Mouse (Mus musculus) urinary bladder, postnatal 36 days (tissue): ENCODE results near the gene Shroom3.

Experiments used
- DNase-seq, 2 experiments: peaks; one replicate each; pipeline ENCODE4 v3.0.0; 2022; ENCODE audit warnings: low spot score in 2 of 2, mixed read lengths in 1 of 2

Gene Shroom3

DNA sequence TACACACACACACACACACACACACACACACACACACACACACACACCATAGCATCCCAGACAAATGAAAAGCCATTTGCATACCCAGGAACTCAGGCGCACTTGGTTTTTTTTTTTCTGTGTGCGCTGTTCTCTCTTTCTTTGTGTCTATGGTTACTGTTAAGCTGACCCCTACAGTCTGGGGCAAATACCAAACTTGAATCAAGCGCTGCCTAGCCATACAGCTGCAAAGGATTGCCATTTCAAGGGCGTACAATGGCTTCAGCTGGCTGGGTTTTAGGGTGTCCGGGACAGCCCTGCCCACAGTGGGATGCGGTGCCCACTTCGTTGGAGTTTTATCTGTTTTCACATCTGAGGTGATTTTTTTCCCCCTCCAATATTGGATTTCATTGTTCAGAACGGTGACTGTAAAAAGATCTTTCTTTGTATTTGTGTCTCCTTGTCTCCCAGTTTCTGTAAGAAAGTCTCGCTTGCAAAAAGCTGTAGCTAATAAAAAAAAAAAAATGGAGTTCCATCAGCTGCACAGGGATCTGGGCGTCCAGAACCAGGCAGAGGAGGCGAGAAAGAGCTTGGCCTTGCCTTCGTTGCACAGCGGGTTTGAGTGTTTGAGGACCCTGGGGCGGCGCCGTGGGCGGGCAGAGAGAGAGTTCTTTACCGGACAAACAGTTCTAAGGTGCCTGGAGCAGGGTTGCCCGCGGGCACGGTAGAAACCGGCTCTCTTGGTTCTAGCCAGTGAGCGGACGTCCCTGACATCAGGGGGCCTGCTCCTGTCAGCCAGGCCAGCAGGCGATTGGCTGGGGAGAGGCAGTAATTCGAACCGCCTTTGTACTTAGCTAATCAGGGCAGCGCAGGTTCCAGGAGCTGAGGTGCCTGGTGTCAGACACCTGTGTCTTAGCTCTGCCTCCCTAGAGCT lies 125.5 kb downstream of the Shroom3 start:
- peak; percentile 59 to 76 for DNase-seq

DNA sequence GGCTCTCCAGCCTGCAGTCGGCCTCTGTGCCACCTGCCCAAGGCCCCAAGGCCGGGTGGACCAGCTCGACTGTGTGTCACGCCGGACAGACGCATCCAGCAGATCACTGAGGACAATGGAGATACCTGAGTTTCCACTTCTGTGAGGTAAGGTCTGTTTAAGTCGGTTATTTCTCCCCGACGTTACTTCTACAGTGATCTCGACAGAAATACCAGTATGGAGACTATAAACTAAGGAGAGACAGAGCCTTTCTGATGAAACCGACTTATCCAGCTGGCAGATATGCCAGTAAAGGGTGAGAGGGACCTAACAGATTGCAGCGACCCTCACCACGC lies 126.1 kb downstream of the Shroom3 start:
- no peak for DNase-seq

DNA sequence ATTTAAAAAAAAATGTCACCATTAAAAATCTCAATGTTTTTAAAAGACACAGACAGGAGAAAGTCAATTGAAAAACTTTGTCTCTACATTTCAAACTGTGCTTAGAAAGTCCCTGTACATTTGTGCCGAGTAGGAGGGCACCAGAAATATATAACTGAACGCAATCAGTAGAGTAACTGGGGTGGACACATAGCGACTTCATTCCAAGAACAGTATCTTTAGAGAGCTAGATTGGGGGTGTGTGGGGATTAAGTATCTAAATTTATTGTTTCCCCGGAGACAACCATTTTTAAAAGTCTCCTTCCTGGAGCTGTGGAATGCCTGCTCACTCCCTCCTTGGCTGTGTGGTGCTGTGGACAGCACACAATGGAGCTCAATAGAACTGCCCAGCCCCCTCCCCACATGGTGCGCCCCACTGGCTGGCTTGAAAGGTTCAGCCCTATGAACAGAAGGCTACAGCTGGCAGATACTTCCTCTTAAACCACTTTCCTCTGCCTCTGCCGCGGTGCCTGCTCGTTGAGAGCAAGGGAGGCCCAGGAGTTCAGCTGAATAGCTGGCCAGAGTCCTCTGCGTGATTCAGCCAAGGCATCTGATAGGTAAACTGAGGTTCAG lies 127.8 kb downstream of the Shroom3 start:
- DNase-seq = no peak

DNA sequence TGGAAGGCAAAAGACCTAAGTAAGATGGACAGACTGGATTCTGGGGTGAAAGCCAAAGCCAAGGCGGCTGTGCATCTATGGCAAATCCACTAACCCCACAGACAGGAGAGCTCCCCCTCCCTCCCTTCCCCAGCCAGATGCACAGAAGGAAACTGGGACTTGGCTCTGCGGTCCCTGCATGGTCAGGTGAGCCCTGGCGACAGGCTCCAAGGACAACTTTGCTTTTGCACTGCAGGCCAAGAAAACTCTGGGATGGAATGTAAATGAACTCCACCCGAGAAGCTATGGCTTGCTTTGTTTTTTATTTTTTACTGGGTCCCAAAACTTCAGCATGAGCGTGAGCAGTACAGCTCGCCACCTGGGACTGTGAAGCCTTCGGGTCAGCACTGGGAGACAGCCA lies 128.5 kb downstream of the Shroom3 start:
- DNase-seq = no peak

DNA sequence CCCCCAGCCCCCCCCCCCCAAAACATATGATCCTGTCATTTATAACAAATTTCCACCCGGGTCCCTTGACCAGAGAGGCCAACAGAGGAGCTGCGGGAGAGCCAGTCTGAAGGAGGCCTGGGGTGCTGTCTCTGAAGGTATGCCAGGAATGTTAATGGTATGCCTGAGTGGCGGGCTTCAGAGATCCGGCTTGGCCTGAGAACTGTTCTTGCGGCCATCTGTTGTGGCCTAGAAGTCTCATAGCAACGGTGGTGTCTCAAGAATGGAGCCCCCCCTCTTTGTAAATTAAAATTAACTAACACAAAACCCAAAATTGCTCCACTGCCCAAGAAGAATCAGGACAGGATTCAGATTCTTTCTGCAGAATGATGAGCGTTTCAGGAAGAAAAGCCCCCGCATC lies 129.7 kb downstream of the Shroom3 start:
- DNase-seq = no peak

DNA sequence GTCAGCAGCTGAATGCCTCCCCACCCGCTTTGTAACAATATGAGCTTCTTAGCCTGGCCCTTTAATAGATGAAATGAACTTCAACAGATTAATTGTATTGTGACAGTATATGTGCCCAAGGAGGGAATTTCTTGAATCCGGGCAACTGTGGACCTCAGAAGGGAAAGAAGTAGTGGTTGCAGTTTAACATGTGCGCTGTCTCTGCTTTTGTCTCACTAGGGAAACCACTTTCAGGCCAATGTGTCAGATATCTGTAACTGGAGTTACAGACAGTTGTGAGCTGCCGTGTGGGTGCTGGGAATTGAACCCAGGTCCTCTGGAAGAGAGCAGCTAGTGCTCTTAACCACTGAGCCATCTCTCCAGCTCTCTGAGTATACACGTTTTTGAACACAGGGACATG lies 130.3 kb downstream of the Shroom3 start:
- DNase-seq = no peak

DNA sequence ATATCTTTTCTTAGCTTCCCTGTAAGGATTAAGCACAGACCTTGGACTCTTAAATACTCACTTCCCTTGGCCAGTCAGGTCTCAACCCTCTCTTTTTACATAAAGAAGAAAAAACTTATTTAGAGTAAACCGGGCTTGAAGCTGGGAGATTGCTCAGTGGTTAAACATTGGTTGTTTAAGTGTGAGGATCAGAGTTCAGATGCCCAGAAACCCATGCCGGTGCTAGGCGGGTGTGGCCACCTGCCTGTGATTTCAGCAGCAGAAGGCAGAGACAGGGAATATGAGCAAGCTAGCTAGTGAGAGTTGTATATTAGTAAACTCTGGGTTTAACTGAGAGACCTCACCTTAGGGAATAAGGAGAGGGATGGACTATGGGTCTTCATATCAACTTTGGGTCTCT lies 131.4 kb downstream of the Shroom3 start:
- no peak for DNase-seq

DNA sequence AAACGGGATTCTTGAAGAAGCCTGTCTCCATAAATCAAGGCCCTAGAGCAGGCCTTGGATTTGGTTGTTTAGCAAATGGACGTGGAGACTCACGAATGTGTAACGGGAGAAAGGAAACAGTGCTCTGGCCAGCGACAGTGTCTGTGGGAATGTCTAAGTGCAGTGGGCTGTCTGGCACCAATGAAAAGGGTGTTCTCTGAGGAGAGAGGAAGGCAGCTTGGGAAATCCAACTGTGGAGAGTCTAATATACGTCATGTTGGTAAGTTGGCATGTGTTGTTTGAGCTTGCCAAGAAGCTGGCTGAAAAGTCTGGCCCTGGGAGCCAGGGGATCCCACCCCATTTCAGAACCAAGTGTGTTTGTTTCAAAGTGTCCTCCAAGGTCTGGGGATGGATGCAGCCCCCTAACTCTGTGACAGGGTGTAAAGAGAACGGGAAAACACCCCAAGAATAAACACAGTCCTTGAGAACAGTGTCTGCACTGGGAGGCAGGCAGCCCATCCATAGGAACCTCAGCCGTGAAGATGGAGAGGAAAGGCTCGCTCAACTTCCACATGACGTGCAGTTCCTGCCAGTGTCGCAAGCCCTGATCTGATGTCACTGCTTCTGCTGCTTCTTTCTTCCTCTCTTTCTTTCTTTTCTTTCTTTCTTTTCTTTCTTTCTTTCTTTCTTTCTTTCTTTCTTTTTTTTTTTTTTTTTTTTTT lies 134.0 kb downstream of the Shroom3 start:
- no peak for DNase-seq

DNA sequence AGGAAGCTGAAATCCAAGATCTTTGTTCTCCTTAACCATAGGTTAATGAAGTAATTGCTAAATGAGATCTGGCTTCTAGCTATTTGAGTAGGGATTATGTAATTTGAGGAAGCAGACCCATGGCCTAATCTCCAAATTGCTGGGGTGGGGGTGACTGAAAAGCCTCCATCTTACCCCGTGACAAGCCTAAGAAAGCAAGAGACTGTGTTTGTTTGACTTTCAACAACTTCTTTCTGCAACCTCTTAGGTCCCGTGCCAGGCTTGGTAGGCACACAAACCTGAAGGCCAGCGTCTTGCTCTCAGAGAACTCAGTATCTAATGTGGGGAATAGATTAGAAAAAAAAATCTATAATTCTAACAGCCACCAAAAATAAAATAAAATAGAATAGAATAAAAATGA lies 138.1 kb downstream of the Shroom3 start:
- DNase-seq = no peak

DNA sequence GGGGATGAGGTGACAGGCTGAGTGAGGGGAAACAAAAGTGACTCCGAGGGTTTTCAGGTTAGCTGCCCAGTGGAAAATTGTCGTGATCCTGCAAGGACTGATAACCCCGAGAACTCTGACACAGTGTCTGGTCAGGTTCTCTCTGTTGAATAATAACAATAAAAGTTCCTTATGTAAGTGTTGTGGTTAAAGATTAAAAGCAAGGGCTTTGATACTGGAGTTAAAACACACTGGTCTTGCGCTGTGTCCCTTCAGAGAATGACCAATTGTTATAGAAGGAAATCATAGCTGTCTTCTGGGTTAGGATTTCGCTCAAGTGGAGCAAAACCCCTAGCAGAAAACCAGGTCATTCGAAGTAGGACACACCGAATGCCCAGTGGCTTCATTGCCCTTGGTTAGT lies 140.3 kb downstream of the Shroom3 start:
- no peak for DNase-seq

DNA sequence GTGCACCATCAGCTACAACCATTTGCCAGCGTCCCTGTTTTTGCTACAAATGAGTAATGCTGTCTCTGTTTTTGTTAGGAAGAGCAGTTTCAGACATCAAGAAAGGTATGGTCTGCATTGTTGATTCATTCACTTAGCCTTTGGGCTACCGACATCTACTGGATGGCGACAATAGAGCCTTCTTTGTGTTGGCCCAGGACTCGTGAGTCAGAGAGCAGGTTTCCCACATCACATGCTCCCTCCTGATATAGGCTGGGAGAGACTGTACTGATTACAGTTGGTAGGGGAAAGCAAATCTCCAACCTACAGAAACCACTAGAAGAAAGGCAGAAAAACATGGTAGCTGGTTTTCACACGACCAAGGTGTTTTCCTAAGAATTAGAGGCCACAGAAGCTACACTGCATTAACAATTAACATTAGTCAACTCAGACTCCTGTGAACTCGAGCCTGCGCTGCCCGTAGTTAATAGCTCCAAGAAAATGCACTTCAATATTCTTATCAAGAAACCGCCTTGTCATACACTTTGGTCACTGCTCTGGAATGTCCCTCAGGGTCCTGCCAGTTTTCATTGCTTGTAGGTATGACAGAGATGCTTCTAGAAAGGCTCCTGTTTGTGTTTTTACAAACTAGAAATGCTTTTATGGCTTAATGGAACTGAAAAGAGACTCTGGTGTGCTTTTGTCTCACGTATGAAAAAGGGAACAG lies 141.2 kb downstream of the Shroom3 start:
- DNase-seq = no peak

DNA sequence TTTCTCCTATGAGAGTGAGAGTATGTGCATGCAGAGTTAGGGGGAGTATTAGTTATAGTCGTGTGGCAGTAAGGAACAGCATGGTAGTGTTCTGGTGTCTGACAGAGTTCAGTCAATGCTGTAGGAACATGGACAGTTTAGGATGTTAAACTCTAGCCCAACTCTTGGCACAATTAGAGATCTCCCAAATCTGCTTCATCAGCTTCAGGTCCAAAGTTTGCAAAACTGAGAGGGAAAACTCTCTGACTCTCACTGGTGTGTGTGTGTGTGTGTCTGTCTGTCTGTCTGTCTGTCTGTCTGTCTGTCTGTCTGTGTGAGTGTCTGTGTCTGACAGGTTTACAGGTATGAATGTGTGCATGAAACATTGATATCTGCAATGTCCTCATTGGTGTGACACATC lies 147.2 kb downstream of the Shroom3 start:
- no peak for DNase-seq

DNA sequence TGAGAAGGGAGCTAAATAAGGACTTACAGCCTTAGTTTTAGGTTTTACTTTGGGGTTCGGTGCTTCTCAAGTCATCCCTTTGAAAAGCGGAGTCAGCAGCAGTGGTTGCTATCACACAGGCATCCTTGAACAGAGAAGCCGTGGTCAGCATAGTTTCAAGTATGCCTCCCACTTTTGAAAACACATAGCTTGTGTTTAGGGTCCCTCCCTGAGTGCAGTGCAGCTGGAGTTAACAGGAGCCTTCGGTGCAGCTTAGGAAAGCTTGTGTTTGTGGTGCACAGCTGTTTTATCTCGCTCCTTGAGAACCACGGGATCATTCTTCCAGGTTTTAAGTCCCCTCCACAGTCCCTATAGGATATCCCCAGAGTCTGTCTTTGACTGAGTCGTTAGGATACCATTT lies 151.3 kb downstream of the Shroom3 start:
- no peak for DNase-seq

DNA sequence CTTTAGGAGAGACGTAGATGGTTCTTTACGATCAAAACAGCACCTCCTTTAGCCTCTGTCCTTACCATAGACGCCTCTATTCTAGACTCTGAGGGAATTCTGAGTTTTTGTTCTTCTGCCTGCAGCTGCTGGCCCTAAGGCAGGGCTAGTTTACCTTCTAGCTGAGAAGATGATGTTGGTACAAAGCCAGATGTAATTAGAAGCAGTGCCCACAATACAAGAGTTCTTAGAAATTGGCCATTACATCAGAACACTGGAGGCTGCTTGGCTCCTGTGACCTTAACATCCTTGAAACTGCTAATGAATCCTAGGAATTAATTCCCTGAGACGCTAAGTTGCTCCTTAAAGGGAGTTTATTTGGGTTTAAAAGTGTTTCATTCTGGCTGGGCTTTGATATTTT lies 154.1 kb downstream of the Shroom3 start:
- DNase-seq = no peak

DNA sequence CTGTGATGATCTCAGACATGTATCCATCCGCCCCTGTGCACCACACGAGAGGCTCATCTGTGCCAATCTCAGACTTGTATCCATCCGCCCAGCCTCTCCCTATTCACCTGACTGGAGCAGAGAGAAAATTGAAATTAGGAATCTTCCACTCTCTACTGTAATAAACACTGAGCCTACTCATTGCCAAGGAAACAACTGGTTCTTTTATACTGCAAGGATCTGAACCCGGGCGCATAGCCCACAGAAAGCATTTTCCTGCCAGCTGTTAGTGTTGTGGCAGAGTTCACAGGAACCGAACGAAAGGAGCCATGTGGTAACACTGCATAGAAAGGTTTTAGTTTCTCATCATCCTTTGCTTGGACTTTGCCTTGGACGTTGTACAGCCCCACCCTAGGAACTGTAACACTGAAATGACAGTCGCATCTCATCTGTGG lies 155.1 kb downstream of the Shroom3 start:
- no peak for DNase-seq

DNA sequence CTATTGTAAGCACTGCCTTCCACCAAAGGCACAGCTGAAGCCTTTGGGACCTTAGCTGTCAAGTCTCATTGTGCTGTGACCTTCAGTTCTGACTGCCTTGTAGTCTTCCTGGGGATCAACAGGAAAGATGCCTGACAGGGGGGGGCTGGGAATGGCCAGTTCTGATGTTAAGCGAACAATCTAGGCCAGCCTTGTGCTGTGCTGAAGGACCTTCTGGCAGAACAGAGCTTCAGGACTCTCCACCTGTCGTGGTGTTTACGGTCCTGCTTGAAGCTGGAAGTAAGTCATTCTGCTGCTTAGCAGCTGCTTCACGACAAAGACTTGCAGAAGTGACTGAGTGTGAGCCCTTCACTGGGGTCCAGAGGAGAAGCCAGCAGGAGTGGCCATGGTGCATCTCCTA lies 156.1 kb downstream of the Shroom3 start:
- no peak for DNase-seq

DNA sequence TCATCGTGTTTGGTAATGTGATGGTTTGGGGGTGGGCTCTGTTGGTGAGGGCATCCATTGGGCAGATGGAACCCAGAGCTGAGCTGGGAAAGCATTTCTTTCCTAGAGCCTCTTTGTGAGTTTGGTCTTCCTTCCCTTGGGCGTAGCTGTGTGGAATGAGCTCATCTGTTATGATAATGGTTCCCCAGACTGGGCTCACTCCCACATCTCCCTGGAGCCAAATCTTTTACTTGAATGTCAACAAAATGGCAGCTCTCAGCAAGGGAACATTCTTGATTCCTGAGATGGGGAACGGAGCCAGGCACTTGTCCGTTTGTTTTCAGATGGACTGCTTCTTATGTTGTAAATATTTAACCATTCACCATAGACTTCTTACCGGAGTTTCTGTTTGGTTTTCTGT lies 158.2 kb downstream of the Shroom3 start:
- DNase-seq = peak; percentile 18 to 32

DNA sequence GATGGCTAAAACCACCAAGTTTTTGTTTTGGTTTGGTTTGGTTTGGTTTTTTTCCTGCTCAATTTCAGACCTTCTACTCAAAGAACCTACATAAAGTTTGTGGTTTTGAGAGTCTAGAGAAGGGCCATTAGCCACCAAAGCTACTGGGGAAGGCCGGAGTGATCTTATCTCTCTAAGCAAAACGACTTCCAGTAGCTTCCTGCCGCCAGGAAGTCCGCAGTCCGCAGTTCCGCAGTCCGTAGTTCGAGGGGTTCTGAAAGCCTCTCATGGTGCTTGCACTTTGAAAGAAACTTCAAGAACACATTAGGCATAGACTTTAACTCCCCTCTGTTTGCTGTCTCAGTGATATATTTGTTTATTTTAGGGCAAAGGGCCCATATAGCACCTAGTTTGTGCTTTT lies 159.2 kb downstream of the Shroom3 start:
- DNase-seq = no peak

DNA sequence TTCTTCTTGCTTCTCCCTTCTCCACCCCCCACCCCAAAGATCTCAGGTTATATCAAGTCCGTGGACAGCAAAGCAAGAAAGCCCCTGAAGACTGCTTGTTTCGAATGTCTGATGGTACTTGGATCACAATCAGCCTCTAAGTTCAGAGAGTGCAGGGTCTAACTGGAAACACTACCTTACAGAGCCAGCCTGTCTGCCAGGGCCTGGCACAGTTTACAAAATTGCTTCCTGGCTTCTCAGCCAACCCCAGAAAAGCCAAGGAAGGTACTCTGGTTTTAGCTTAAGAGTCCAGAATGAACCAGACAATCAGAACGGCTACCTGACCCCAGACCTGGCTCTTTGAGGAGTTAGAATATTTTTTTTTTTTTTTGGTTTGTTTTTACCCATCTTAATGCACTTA lies 159.6 kb downstream of the Shroom3 start:
- no peak for DNase-seq

DNA sequence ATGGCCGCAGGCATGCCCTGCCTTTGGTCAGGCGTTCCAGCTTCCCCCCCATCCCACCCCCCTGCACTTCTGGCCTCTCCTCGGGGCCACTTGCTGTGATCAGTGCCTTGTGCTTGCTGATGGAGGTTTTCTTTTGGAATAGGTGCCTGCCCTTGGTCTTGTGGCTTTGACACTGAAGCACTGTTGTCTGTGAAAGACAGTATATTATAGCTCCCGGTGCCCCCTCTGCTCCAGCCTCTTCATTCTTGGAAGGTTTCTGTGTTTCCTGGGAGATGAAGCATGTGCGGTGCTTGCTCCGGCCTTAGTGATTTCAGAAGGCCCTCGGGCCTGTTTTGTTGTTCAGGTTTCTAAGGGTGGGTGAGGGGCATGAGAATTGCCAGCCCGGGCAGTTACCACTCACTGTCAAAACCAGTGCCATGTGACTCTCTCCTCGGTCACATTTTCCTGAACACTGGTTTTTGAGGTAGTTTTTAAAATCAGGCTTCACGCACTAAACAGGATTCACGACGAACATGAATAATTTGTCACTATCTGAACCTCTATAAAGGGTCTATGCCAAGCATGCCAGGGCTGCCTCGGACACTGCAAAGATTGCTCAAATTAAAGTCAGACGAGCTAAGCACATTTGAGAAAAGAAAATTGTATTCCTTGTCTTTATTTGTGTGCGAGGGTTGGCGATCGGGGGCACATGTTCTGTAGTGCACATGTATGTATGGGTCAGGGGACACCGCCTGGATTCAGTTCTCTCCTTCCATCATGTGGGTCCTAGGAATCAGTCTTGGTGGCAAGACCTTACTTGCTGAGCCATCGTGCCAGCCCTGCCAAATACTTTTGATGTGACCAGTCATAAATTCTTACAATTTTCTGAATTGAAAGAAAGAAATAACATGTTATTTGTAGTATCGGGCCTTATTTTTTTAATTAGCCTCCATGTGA lies 160.9 kb downstream of the Shroom3 start:
- DNase-seq = no peak

DNA sequence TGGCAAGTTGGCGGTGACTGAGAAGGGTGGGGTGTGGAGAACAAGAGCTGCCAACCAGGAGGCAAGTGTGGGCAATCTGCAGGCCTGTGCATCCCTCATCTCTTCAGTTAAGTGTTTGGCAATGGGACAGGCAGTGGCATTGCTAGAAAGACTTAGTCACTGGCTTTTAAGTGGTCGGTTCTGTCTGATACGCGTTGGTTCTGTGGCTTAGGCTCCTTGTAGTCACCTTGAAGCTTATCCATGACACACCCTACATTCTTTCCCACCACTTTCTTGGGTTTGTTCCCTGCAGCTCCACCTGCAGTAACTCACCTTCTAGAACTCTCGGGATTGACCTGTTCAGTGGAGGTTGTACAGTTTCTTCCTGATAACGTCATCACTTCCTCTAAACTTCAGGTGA lies 166.5 kb downstream of the Shroom3 start:
- no peak for DNase-seq
